Mouse (Mus musculus): ENCODE results near the gene Sfxn2.

GRCm38 (mm10) chr19:46619001-46619400 is 45.8 kb downstream of the Sfxn2 start:
- no peak for TF ChIP-seq CTCF (IDR thresholded peaks at IDR 0.05)
- no peak for TF ChIP-seq EP300 (IDR thresholded peaks at IDR 0.05; ENCODE audit: insufficient read depth, low read depth, low read length)
